Mouse (Mus musculus): ENCODE data around the gene Zbtb20.

Gene Zbtb20

DNA sequence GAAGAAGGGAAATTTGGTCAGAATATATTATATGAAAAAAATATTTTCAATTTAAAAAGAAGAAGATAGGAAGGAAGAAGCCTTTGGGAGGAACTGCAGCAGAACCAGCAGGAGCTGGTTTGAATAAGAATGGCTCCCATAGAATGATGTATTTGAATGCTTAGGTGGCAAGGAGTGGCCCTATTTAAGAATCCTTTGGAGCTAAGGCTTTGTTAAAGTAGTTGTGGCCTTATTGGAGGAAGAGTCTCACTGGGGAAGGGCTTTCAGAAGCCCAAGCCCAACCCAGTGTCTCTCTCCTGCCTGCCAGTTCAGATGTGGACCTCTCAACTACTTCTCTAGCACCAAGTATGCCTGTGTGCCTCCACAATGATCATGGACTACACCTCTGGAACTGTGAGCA is 731.4 kb downstream of the Zbtb20 start:
- no peak for DNase-seq (ENCODE audit: low spot score)

DNA sequence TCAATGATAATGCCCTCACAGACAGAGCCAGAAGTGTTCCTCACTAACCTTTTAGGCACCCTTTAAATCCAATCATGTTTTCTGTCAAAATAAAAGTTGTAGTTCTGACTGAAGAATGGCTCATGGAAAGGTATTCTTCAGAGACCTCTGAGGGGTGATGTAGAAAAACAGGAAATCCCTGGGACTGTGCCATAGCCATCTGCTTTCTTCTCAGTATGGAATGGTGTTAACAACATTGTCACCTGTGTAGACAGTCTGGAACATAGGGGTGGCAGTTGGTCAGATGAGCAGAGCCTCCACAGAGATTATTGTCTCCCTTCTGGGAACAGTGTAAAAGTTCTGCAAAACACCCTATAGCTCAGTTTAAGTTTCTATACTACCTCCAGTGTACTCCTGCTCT is 732.4 kb downstream of the Zbtb20 start:
- no peak for DNase-seq (ENCODE audit: low spot score)

DNA sequence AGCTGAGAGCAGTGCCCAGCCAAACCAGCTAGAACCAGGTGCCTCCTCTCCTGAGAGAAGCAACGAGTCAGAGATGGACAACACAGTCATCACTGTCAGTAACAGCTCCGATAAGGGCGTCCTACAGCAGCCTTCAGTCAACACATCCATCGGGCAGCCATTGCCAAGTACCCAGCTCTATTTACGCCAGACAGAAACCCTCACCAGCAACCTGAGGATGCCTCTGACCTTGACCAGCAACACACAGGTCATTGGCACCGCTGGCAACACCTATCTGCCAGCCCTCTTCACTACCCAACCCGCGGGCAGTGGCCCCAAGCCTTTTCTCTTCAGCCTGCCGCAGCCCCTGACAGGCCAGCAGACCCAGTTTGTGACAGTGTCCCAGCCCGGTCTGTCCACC is 734.7 kb downstream of the Zbtb20 start:
- DNase-seq (ENCODE audit: low spot score): no peak

DNA sequence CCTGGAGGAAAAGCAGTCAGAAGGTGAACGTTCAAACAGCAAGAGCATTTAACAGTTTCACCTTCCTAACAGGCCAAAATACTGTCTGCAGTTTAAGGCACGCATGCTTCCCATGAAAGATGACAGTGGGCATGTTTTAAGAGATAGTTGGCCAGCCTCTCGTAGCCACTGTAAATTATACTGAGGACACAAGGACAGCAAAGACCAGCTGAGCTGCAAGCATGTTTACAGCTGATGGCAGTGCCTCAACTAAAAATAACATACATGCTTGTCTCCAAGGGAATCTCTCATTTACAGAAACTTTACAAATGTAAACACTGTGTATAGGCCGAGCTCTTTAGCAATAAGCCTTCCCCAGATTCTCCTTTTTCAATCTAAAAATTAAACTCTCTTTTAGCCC is 740.7 kb downstream of the Zbtb20 start:
- no peak for DNase-seq (ENCODE audit: low spot score)

GRCm38 (mm10) chr16:43617346-43617745 is 741.7 kb downstream of the Zbtb20 start:
- DNase-seq (ENCODE audit: low spot score): no peak

- no peak for DNase-seq (ENCODE audit: low spot score)
Observed at GRCm38 (mm10) chr16:43618286-43618685, 742.6 kb downstream of the Zbtb20 start.

GRCm38 (mm10) chr16:43619277-43619676 is 743.6 kb downstream of the Zbtb20 start:
- DNase-seq (ENCODE audit: low spot score): peak; percentile 52

GRCm38 (mm10) chr16:43620359-43620758 is 744.7 kb downstream of the Zbtb20 start:
- DNase-seq (ENCODE audit: low spot score): no peak

DNA sequence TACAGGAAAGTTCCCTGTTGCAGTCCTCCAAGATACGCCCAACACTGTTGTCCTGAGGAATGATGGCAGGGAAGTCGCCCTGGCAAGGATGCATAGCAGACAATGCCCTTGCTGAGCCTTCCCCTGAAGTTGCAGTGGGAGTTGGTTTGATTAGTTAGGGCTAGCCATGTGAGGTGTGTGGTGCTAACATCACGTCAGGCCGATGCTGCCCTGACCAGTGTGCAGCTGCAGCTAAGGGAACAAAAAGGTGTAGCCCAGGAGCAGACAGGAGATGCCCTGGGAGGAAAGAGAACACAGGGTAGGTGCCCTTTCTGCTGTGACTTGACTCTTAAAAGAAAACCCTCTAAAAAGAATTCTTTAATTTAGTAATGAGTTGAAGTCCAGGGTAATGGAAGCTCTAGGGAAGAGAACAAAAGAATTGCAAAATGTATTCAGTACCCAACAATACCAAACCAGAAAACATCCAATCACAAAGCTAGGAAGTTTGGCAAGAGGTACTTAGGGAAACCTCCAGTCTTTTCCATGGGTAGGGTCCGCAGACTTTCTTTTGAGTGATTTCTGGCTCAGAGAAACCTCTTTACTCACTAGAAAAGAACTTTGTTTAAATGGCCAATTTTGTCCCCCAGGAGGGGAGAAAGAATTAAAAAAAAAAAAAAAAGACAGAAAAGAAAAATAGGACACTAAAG is 747.8 kb downstream of the Zbtb20 start:
- no peak for DNase-seq (ENCODE audit: low spot score)

DNA sequence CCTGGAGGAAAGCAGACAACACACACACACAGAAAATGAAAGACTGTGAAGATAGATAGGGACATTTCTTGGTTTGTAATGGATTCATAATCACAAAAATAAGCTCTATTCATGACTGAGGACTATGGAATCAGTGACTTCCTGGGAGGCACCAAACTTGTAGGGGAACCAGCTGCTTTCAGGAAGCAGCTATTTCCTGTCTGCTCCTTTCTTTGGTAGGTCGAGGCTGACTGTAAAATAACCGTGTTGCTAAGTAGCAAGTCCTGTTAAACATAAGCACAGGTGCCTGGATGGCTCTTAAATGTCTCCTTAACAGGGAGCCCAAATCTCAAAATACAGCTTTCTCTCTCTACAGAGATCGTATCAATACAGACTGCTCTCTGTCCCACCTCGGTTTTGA is 749.2 kb downstream of the Zbtb20 start:
- no peak for DNase-seq (ENCODE audit: low spot score)

DNA sequence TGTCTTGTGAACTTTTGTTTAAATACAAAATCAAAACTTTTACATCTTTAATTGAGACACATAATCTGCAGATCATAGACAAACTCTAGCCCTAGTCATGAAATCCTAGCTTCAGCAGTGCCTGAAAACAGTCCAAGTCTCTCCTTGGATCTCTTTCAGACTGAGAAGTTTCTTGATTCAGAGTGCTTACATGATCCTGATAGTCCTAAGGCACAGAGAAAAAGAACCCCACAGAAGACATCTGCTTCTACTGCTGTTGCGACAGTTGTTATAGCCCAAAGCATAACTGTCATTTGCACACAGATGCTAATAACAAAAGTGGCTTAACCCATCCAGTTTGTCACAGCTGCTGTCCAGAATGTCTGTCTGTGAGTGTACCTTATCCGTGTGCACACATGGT is 749.6 kb downstream of the Zbtb20 start:
- DNase-seq (ENCODE audit: low spot score): no peak

GRCm38 (mm10) chr16:43625956-43626355 is 750.3 kb downstream of the Zbtb20 start:
- no peak for DNase-seq (ENCODE audit: low spot score)

GRCm38 (mm10) chr16:43628662-43629061 is 753.0 kb downstream of the Zbtb20 start:
- no peak for DNase-seq (ENCODE audit: low spot score)

GRCm38 (mm10) chr16:43631758-43632157 is 756.1 kb downstream of the Zbtb20 start:
- DNase-seq (ENCODE audit: low spot score): no peak

- no peak for DNase-seq (ENCODE audit: low spot score)
Observed at GRCm38 (mm10) chr16:43634037-43634436, 758.4 kb downstream of the Zbtb20 start.

GRCm38 (mm10) chr16:43637241-43637640 is 761.6 kb downstream of the Zbtb20 start:
- DNase-seq (ENCODE audit: low spot score): no peak

DNA sequence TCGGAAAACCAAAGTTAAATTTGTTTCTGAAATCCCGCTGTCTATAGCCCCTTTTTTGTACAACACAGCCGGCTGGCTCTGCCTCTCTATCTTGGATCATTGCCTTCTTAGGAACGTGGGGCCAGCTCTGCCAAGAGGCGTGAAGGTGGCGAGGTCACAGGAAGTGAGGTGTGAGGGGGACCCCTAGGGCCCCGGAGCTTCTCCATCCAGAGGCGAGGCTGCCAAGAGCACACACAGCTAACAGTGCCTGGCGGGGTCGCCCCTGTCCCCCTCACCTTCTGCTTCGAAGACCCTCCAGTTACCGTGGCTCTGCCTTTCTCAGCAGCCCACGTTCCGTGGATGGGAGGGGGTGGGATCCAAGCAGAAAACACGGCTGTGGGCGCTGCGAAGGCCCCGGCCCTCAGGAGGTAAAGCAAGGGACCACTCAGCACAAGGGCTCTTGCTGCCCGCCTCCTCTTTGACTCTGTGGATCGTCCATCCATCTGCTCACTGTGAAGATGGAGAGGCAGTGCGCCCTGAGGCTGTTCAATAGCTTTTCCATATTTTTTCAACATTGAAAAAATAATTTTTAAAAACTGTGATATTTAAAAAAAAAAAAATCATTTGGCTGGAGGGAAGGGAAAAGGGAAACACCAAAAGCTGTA is 762.8 kb downstream of the Zbtb20 start:
- DNase-seq (ENCODE audit: low spot score): no peak

- no peak for DNase-seq (ENCODE audit: low spot score)
Observed at GRCm38 (mm10) chr16:43641230-43641629, 765.5 kb downstream of the Zbtb20 start.

- no peak for DNase-seq (ENCODE audit: low spot score)
Observed at GRCm38 (mm10) chr16:43645879-43646278, 770.2 kb downstream of the Zbtb20 start.

- DNase-seq (ENCODE audit: low spot score): no peak
Observed at GRCm38 (mm10) chr16:43646943-43647342, 771.3 kb downstream of the Zbtb20 start.

GRCm38 (mm10) chr16:43647641-43648040 is 772.0 kb downstream of the Zbtb20 start:
- no peak for DNase-seq (ENCODE audit: low spot score)

- no peak for DNase-seq (ENCODE audit: low spot score)
Observed at GRCm38 (mm10) chr16:43650355-43651080, 774.8 kb downstream of the Zbtb20 start.

GRCm38 (mm10) chr16:43653288-43653687 is 777.6 kb downstream of the Zbtb20 start:
- DNase-seq (ENCODE audit: low spot score): no peak

Data from testis, postnatal 10 days (tissue).